Mouse (Mus musculus) embryonic facial prominence, embryonic 11.5 days (tissue): ENCODE data around the gene Kansl1. TPM values are rescaled to one million over a fixed set of nuclear protein-coding genes. Genes with fewer than 3 reads are reported as not detected.

Source experiments
- microRNA-seq: library from miRNA; unstranded; fragments of <30 nt; microRNA quantifications from one replicate; pipeline ENCODE4, GENCODE M21; 2016; ENCODE audit warnings: borderline number of aligned reads
- polyA plus RNA-seq: library from polyadenylated mRNA; unstranded; fragments of >200 nt; fragmentation: Nextera tagmentation; extraction: Ambion mirVana; gene quantifications from 2 replicates; pipeline ENCODE4 v1.2.1, GENCODE M21; 2014

The Kansl1 gene
- polyA plus RNA-seq, 1 experiment from 2014 or later = 33.3 TPM

Small RNA genes lying within 50 kb of the gene (microRNA-seq; reads per million reads assigned to microRNA genes)
- gene Gm47315 = not detected

Other genes with a start within 250 kb of the Kansl1 start
- 18.2 and 27.1 TPM in 2 replicates for gene Mapt, start 237.5 kb downstream of the Kansl1 start, polyA plus RNA-seq
- 63.2 and 70.6 TPM in 2 replicates for gene Cdc27, start 81.8 kb upstream of the Kansl1 start, polyA plus RNA-seq
- 4.2 and 16.4 TPM in 2 replicates for gene Myl4, start 81.8 kb upstream of the Kansl1 start, polyA plus RNA-seq
- gene Itgb3, start 139.1 kb upstream of the Kansl1 start, polyA plus RNA-seq = 1.3 and 1.4 TPM in 2 replicates
- gene Gm11639, start 216.8 kb upstream of the Kansl1 start, polyA plus RNA-seq = not detected in 2 replicates